Mouse (Mus musculus): ENCODE results near the gene Akr7a5. TPM values are rescaled to one million over a fixed set of nuclear protein-coding genes. Genes with fewer than 3 reads are reported as not detected.

Akr7a5 gene
- polyA plus RNA-seq, 1 experiment = 29.5 TPM

DNA sequence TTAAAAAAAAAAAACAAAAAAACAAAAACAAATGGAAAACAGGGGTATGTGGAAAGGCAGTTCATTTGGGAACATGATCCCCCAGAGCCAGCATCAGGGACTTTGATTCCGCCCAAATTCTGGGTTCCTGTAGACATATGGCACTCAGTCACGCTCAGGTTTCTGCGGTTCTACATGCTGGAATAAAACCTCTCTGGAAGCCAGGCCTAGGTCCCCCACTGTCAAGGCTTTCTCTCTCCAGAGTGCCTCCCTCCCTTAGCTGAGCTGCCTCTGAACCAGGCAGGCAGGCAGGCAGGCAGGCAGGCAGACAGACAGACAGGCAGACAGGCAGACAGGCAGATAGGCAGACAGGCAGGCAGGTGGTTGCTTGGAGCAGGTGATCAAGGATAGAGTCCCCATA, 40.4 kb upstream of the Akr7a5 start:
- Histone ChIP-seq H3K27me3 (ENCODE audit: control insufficient read depth, insufficient read depth, low read length) (no peaks in the 10 kb centered on the region), H3K36me3 (ENCODE audit: control insufficient read depth, insufficient read depth, low read length) (0 out of 2 replicates have a peak, but pooled peaks cover 5% of the 10 kb centered on the region), H3K4me1 (replicated peaks; ENCODE audit: control insufficient read depth, insufficient read depth, low read length) (no peaks in the 10 kb centered on the region), H3K27ac (ENCODE audit: control insufficient read depth, insufficient read depth, low read length) (no peak overlapping the region), H3K4me3 (ENCODE audit: control insufficient read depth, insufficient read depth, low read length) (no peak overlapping the region)
- no peak for DNase-seq
- TF ChIP-seq CTCF (IDR thresholded peaks at IDR 0.05; ENCODE audit: borderline replicate concordance, control insufficient read depth, extremely low read depth, insufficient read depth, low read length, poor library complexity) = no peak
- WGBS = 99% methylated on average over 3 of the region's 3 CpGs

- H3K27ac ChIP-seq (ENCODE audit: control insufficient read depth, insufficient read depth, low read length) = no peak overlapping the region
- H3K4me1 ChIP-seq (replicated peaks; ENCODE audit: control insufficient read depth, insufficient read depth, low read length) = no peaks in the 10 kb centered on the region
- 0 out of 2 replicates have a peak, but pooled peaks cover 6% of the 10 kb centered on the region for H3K36me3 ChIP-seq (ENCODE audit: control insufficient read depth, insufficient read depth, low read length)
- no peak for DNase-seq
- H3K27me3 ChIP-seq (ENCODE audit: control insufficient read depth, insufficient read depth, low read length) = no peaks in the 10 kb centered on the region
- 91% methylated on average over 9 of the region's 9 CpGs for WGBS
- TF ChIP-seq POLR2A (IDR thresholded peaks at IDR 0.05; ENCODE audit: control insufficient read depth, extremely low read depth, insufficient read depth, low read length, poor library complexity) = no peak
- no peak for TF ChIP-seq CTCF (IDR thresholded peaks at IDR 0.05; ENCODE audit: borderline replicate concordance, control insufficient read depth, extremely low read depth, insufficient read depth, low read length, poor library complexity)
- no peak overlapping the region for H3K4me3 ChIP-seq (ENCODE audit: control insufficient read depth, insufficient read depth, low read length)
These were observed 39.0 kb upstream of the Akr7a5 start for GRCm38 (mm10) chr4:139271562-139271961.

GRCm38 (mm10) chr4:139272951-139273680, 37.4 kb upstream of the Akr7a5 start:
- Histone ChIP-seq H3K4me3 (ENCODE audit: control insufficient read depth, insufficient read depth, low read length) (no peak overlapping the region), H3K36me3 (ENCODE audit: control insufficient read depth, insufficient read depth, low read length) (0 out of 2 replicates have a peak, but pooled peaks cover 6% of the 10 kb centered on the region), H3K27ac (ENCODE audit: control insufficient read depth, insufficient read depth, low read length) (no peak overlapping the region), H3K27me3 (ENCODE audit: control insufficient read depth, insufficient read depth, low read length) (no peaks in the 10 kb centered on the region), H3K4me1 (replicated peaks; ENCODE audit: control insufficient read depth, insufficient read depth, low read length) (no peaks in the 10 kb centered on the region)
- 95% methylated on average over 10 of the region's 10 CpGs for WGBS
- no peak for DNase-seq
- TF ChIP-seq POLR2A (IDR thresholded peaks at IDR 0.05; ENCODE audit: control insufficient read depth, extremely low read depth, insufficient read depth, low read length, poor library complexity) = no peak
- TF ChIP-seq CTCF (IDR thresholded peaks at IDR 0.05; ENCODE audit: borderline replicate concordance, control insufficient read depth, extremely low read depth, insufficient read depth, low read length, poor library complexity) = no peak

GRCm38 (mm10) chr4:139274573-139274972, 36.0 kb upstream of the Akr7a5 start:
- WGBS = 92% methylated on average over 7 of the region's 7 CpGs
- DNase-seq = no peak
- no peaks in the 10 kb centered on the region for H3K4me1 ChIP-seq (replicated peaks; ENCODE audit: control insufficient read depth, insufficient read depth, low read length)

DNA sequence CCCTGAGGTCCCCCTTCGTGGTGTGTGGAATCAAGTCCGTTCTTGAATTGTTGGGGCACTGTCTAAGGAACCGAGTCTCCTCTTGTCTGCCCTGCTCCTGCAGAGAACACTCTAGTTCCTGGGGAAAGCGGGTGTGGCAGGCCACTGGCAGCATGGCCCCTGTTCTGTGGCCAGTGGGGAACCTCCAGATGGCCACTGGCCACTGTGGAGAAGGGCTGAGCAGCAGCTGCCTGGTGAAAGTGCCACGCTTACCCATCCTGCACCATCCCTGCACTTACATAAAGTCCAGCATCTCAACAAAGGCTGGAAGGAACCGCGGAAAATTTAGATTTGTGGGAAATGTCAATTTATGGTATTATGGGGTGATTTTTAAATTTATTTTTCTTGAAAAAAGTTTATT, 34.1 kb upstream of the Akr7a5 start:
- 0 out of 2 replicates have a peak, but pooled peaks have one; percentile 16 for TF ChIP-seq CTCF (IDR thresholded peaks at IDR 0.05; ENCODE audit: borderline replicate concordance, control insufficient read depth, extremely low read depth, insufficient read depth, low read length, poor library complexity)
- no peak for TF ChIP-seq POLR2A (IDR thresholded peaks at IDR 0.05; ENCODE audit: control insufficient read depth, extremely low read depth, insufficient read depth, low read length, poor library complexity)
- Histone ChIP-seq H3K27ac (ENCODE audit: control insufficient read depth, insufficient read depth, low read length) (no peak overlapping the region), H3K4me1 (replicated peaks; ENCODE audit: control insufficient read depth, insufficient read depth, low read length) (no peaks in the 10 kb centered on the region), H3K36me3 (ENCODE audit: control insufficient read depth, insufficient read depth, low read length) (peaks cover 24% of the 10 kb centered on the region), H3K4me3 (ENCODE audit: control insufficient read depth, insufficient read depth, low read length) (no peak overlapping the region), H3K27me3 (ENCODE audit: control insufficient read depth, insufficient read depth, low read length) (no peaks in the 10 kb centered on the region)
- 94% methylated on average over 7 of the region's 7 CpGs for WGBS
- no peak for DNase-seq

More at GRCm38 (mm10) chr4:139274573-139274972, 36.0 kb upstream of the Akr7a5 start:
- H3K27ac ChIP-seq (ENCODE audit: control insufficient read depth, insufficient read depth, low read length) = no peak overlapping the region
- H3K4me3 ChIP-seq (ENCODE audit: control insufficient read depth, insufficient read depth, low read length) = no peak overlapping the region
- H3K27me3 ChIP-seq (ENCODE audit: control insufficient read depth, insufficient read depth, low read length) = no peaks in the 10 kb centered on the region
- peaks cover 6% of the 10 kb centered on the region; the same call in 1 of the 2 replicates for H3K36me3 ChIP-seq (ENCODE audit: control insufficient read depth, insufficient read depth, low read length)
- TF ChIP-seq POLR2A (IDR thresholded peaks at IDR 0.05; ENCODE audit: control insufficient read depth, extremely low read depth, insufficient read depth, low read length, poor library complexity) (no peak), CTCF (IDR thresholded peaks at IDR 0.05; ENCODE audit: borderline replicate concordance, control insufficient read depth, extremely low read depth, insufficient read depth, low read length, poor library complexity) (no peak)

- no peak for TF ChIP-seq POLR2A (IDR thresholded peaks at IDR 0.05; ENCODE audit: control insufficient read depth, extremely low read depth, insufficient read depth, low read length, poor library complexity)
- no peak for TF ChIP-seq CTCF (IDR thresholded peaks at IDR 0.05; ENCODE audit: borderline replicate concordance, control insufficient read depth, extremely low read depth, insufficient read depth, low read length, poor library complexity)
- 97% methylated on average over 12 of the region's 12 CpGs for WGBS
- H3K27me3 ChIP-seq (ENCODE audit: control insufficient read depth, insufficient read depth, low read length) = no peaks in the 10 kb centered on the region
- H3K4me3 ChIP-seq (ENCODE audit: control insufficient read depth, insufficient read depth, low read length) = no peak overlapping the region
- no peak overlapping the region for H3K27ac ChIP-seq (ENCODE audit: control insufficient read depth, insufficient read depth, low read length)
- peaks cover 35% of the 10 kb centered on the region for H3K36me3 ChIP-seq (ENCODE audit: control insufficient read depth, insufficient read depth, low read length)
- H3K4me1 ChIP-seq (replicated peaks; ENCODE audit: control insufficient read depth, insufficient read depth, low read length) = no peaks in the 10 kb centered on the region
- no peak for DNase-seq
These were observed 30.0 kb upstream of the Akr7a5 start for GRCm38 (mm10) chr4:139280530-139280929.
